Mouse (Mus musculus): ENCODE measurements around the gene Klf12.

GRCm38 (mm10) chr14:100095730-100096129 lies 188.7 kb downstream of the Klf12 start:
- no peak for TF ChIP-seq CTCF (IDR thresholded peaks at IDR 0.05; ENCODE audit: insufficient read depth, low read length)
- no peak for TF ChIP-seq POLR2A (IDR thresholded peaks at IDR 0.05; ENCODE audit: borderline replicate concordance, extremely low read depth, low read depth, low read length)
